Mouse (Mus musculus): ENCODE measurements at regions not wholly inside any gene's neighbourhood (a gene's known extent, or its start where the extent isn't known, plus 50 kb on each side); places are given as distances from the start of the nearest gene placed in this dataset.

GRCm38 (mm10) chr11:63769738-63770137, 152.4 kb downstream of the Hs3st3b1 start:
- peak; percentile 51 for TF ChIP-seq CTCF (conservative IDR thresholded peaks at IDR 0.05; ENCODE audit: low read length)
- TF ChIP-seq POU5F1 (IDR thresholded peaks at IDR 0.05; ENCODE audit: borderline replicate concordance, low read length): no peak

All from E14TG2a.4 (cell line).